Mouse (Mus musculus) kidney, embryonic 16.5 days (tissue): ENCODE measurements around the gene Taar5. TPM values are rescaled to one million over a fixed set of nuclear protein-coding genes. Genes with fewer than 3 reads are reported as not detected.
A peak's percentile ranks its signal among the peaks of the same experiment; 100 is the strongest.

Experiments
- ATAC-seq: fragments of 200-750 bp; cut with Nextera tagmentation; 2 replicates; pipeline ENCODE4 v1.8.0; 2017; ENCODE audit warnings: moderate TSS enrichment; ENCODE audit not compliant: low FRiP score, low TSS enrichment
- H3K27ac ChIP-seq: fragments of 300-500 bp; sonication (generic); 2 replicates; pipeline ENCODE4 v1.5.1; 2014; ENCODE audit warnings: low read length
- H3K27me3 ChIP-seq: fragments of 300-500 bp; sonication (generic); 2 replicates; pipeline ENCODE4 v1.6.1; 2014; ENCODE audit warnings: low read length, control low read depth, mixed read lengths; ENCODE audit not compliant: insufficient read depth
- H3K36me3 ChIP-seq: fragments of 300-500 bp; sonication (generic); 2 replicates; pipeline ENCODE4 v1.6.1; 2014; ENCODE audit warnings: low read length, control low read depth, mixed read lengths; ENCODE audit not compliant: insufficient read depth
- H3K4me1 ChIP-seq: fragments of 300-500 bp; sonication (generic); 2 replicates; pipeline ENCODE4 v1.6.1; 2014; ENCODE audit warnings: low read length, control low read depth, mixed read lengths; ENCODE audit not compliant: insufficient read depth
- H3K4me2 ChIP-seq: fragments of 300-500 bp; sonication (generic); replicated peaks from 2 replicates; pipeline ENCODE4 v1.6.1; 2014; ENCODE audit warnings: low read depth, low read length
- H3K4me3 ChIP-seq: fragments of 300-500 bp; sonication (generic); 2 replicates; pipeline ENCODE4 v1.5.1; 2014; ENCODE audit warnings: mild to moderate bottlenecking, low read length
- H3K9ac ChIP-seq: fragments of 300-500 bp; sonication (generic); replicated peaks from 2 replicates; pipeline ENCODE4 v1.6.1; 2014; ENCODE audit warnings: low read length
- H3K9me3 ChIP-seq: fragments of 300-500 bp; sonication (generic); 2 replicates; pipeline ENCODE4 v1.6.1; 2016; ENCODE audit warnings: low read length, control low read depth
- WGBS: fragments of 180-500 bp; shearing (Covaris S2); extraction: QIAGEN DNeasy Blood & Tissue Kit; methylation state at CpG from one replicate; pipeline ENCODE4 v1.1.7; 2014; 5-methylcytosine and 5-hydroxymethylcytosine counted together
- polyA plus RNA-seq: library from polyadenylated mRNA; unstranded; fragments of >200 nt; fragmentation: Nextera tagmentation; extraction: Ambion mirVana; gene quantifications from 2 replicates; pipeline ENCODE4 v1.2.1, GENCODE M21; 2015

Gene Taar5
- polyA plus RNA-seq, 1 experiment from 2014 or later = 0.26 TPM

DNA sequence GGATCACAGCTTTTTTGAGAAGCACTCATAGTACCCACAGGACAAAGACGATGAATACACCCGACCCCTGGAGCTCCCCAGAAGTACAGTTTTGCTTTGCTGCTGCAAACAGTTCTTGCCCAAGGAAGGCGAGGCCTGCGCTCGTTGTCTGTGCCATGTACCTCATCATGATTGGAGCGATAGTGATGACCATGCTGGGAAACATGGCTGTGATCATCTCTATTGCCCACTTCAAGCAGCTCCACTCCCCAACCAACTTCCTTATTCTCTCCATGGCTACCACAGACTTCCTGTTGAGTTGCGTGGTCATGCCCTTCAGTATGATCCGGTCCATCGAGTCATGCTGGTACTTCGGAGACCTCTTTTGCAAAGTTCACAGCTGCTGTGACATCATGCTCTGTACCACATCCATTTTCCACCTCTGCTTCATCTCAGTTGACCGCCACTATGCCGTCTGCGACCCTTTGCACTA lies 10.0 kb upstream of the Taar5 start, which contains the start of gene Taar4:
Gene Taar4 (plus strand): TSS at position 51 of the 472 bp plus-strand sequence.
- Histone ChIP-seq H3K36me3 (no peaks in the 10 kb centered on the region), H3K4me1 (peaks cover 16% of the 10 kb centered on the region; the same call in 1 of the 2 replicates), H3K4me3 (no peak within 1 kb of the TSS), H3K4me2 (no peak within 1 kb of the TSS), H3K27ac (no peak within 1 kb of the TSS), H3K9ac (no peak within 1 kb of the TSS), H3K27me3 (no peaks in the 10 kb centered on the region), H3K9me3 (no peaks in the 10 kb centered on the region)
- WGBS = 94% methylated on average over 13 of the region's 13 CpGs
- no peak for ATAC-seq

- no peaks in the 10 kb centered on the region for H3K36me3 ChIP-seq
- no peak overlapping the region for H3K4me3 ChIP-seq
- WGBS = 22% methylated on average over 3 of the region's 3 CpGs
- ATAC-seq = no peak
- no peak overlapping the region for H3K9ac ChIP-seq
- H3K4me1 ChIP-seq = peaks cover 16% of the 10 kb centered on the region
- H3K4me2 ChIP-seq = no peak overlapping the region
- no peaks in the 10 kb centered on the region for H3K27me3 ChIP-seq
- H3K27ac ChIP-seq = no peak overlapping the region
- no peaks in the 10 kb centered on the region for H3K9me3 ChIP-seq
Observed at GRCm38 (mm10) chr10:23963444-23963843, 7.1 kb upstream of the Taar5 start.

GRCm38 (mm10) chr10:23964921-23965610 lies 5.4 kb upstream of the Taar5 start:
- no peaks in the 10 kb centered on the region for H3K27me3 ChIP-seq
- 52% methylated on average over 6 of the region's 6 CpGs for WGBS
- ATAC-seq = peak; percentile 66; the same call in 1 of the 2 replicates

GRCm38 (mm10) chr10:23971256-23971655 lies 750 bp downstream of the Taar5 start:
- Histone ChIP-seq H3K4me3 (no peak overlapping the region), H3K9ac (no peak overlapping the region), H3K36me3 (no peaks in the 10 kb centered on the region), H3K4me2 (no peak overlapping the region), H3K4me1 (no peaks in the 10 kb centered on the region; the same call in 1 of the 2 replicates), H3K27me3 (no peaks in the 10 kb centered on the region), H3K9me3 (no peaks in the 10 kb centered on the region), H3K27ac (no peak overlapping the region)
- ATAC-seq = no peak
- WGBS = 89% methylated on average over 5 of the region's 5 CpGs

More at GRCm38 (mm10) chr10:23964921-23965610, 5.4 kb upstream of the Taar5 start:
- Histone ChIP-seq H3K4me3 (no peak overlapping the region), H3K4me1 (peaks cover 13% of the 10 kb centered on the region), H3K4me2 (no peak overlapping the region), H3K36me3 (no peaks in the 10 kb centered on the region), H3K9me3 (no peaks in the 10 kb centered on the region), H3K9ac (no peak overlapping the region), H3K27ac (no peak overlapping the region)

DNA sequence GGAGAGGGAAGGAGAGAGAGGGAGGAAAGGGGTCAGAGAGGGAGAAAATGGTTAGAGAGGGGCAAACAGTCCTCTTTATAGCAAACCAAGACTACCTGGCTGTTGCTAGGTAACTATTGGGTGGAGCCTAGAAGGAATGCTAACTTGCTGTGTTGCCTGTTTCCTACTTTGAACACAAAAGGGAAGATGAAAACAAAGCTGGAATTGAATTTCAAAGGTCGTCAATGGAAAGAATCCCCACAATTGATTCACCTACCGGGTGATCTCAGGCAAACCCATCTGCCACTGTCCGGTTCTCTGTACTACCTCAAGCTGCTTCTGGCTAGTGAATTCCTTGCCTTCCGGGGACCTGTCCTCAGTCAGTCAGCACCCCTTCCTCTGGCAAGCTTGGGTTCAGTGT lies 7.5 kb downstream of the Taar5 start:
- 52% methylated on average over 4 of the region's 4 CpGs for WGBS
- H3K9ac ChIP-seq = no peak overlapping the region
- H3K27me3 ChIP-seq = peaks cover 2% of the 10 kb centered on the region; the same call in 1 of the 2 replicates
- H3K4me2 ChIP-seq = no peak overlapping the region
- no peaks in the 10 kb centered on the region for H3K4me1 ChIP-seq
- H3K9me3 ChIP-seq = no peaks in the 10 kb centered on the region
- H3K4me3 ChIP-seq = no peak overlapping the region
- H3K27ac ChIP-seq = no peak overlapping the region
- ATAC-seq = no peak
- H3K36me3 ChIP-seq = no peaks in the 10 kb centered on the region

- Histone ChIP-seq H3K27ac (no peak overlapping the region), H3K9me3 (no peaks in the 10 kb centered on the region), H3K27me3 (peaks cover 2% of the 10 kb centered on the region; the same call in 1 of the 2 replicates), H3K4me3 (no peak overlapping the region), H3K9ac (no peak overlapping the region), H3K4me2 (no peak overlapping the region), H3K36me3 (no peaks in the 10 kb centered on the region), H3K4me1 (0 out of 2 replicates have a peak, but pooled peaks cover 2% of the 10 kb centered on the region)
- 46% methylated on average over 16 of the region's 16 CpGs for WGBS
- peak; percentile 67; the same call in 1 of the 2 replicates for ATAC-seq
Observed at GRCm38 (mm10) chr10:23978901-23979705, 8.6 kb downstream of the Taar5 start.

DNA sequence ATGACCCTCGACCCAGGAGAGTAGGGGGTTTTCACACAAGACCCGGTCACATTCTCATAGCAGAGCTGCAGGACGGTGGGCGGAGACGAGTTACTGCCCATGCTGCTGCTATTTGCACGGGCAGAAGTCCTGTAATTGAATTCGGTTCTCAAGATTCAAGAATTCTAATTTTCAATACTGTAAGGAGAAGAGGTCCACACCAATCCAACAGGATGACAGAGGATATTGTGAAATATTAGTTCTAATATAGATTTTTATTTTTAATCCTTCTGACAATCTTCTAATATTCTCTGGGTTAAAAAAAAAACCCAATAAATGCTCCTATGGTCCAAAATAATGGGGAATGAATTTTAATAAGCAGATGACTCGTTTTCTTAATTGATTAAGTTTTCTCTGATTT lies 15.0 kb downstream of the Taar5 start, which contains the start of gene Taar6:
Gene Taar6 (minus strand): TSS at position 101 of the 400 bp plus-strand sequence.
- H3K9me3 ChIP-seq = no peaks in the 10 kb centered on the region
- ATAC-seq = no peak
- WGBS = 67% methylated on average over 8 of the region's 8 CpGs

DNA sequence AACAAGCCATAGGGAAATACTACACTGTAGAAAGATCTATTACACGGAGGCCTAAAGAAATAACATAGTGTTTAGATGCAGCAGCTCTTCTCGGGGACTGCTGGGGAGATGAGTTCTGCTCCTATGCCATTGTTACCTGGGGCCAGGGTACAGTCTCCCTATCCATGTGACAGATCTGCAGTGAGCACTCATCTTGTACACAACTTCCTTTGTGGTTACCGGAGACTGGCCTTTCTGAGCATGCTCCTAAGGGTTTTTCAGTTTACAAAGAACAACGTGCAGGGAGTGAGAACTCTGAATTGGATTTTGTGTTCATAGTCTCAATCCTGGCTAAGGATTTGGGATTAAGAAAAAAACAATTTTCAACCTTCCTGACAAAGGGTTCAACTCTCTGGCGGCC lies 15.9 kb downstream of the Taar5 start:
- Histone ChIP-seq H3K27me3 (no peaks in the 10 kb centered on the region), H3K27ac (no peak overlapping the region), H3K36me3 (no peaks in the 10 kb centered on the region), H3K9me3 (no peaks in the 10 kb centered on the region), H3K4me3 (no peak overlapping the region), H3K9ac (no peak overlapping the region), H3K4me2 (no peak overlapping the region), H3K4me1 (0 out of 2 replicates have a peak, but pooled peaks cover 3% of the 10 kb centered on the region)
- no peak for ATAC-seq
- WGBS = 79% methylated on average over 5 of the region's 5 CpGs

More for the DNA sequence above, 15.0 kb downstream of the Taar5 start, which contains the start of gene Taar6:
- Histone ChIP-seq H3K27me3 (no peaks in the 10 kb centered on the region), H3K4me1 (0 out of 2 replicates have a peak, but pooled peaks cover 3% of the 10 kb centered on the region), H3K4me2 (no peak within 1 kb of the TSS), H3K9ac (no peak within 1 kb of the TSS), H3K36me3 (no peaks in the 10 kb centered on the region), H3K4me3 (no peak within 1 kb of the TSS), H3K27ac (no peak within 1 kb of the TSS)

- no peak within 1 kb of the TSS for H3K9ac ChIP-seq
- ATAC-seq = no peak
- H3K4me1 ChIP-seq = no peaks in the 10 kb centered on the region
- no peaks in the 10 kb centered on the region for H3K9me3 ChIP-seq
- no peak within 1 kb of the TSS for H3K4me3 ChIP-seq
- no peaks in the 10 kb centered on the region for H3K36me3 ChIP-seq
- H3K27ac ChIP-seq = no peak within 1 kb of the TSS
- 89% methylated on average over 3 of the region's 3 CpGs for WGBS
- no peaks in the 10 kb centered on the region for H3K27me3 ChIP-seq
- H3K4me2 ChIP-seq = no peak within 1 kb of the TSS
Observed at GRCm38 (mm10) chr10:23993381-23993780, 22.9 kb downstream of the Taar5 start, which contains the start of gene Taar7a. Gene Taar7a (minus strand): TSS chr10:23993481.
